Mouse (Mus musculus): Measurements from ENCODE around the gene Snd1.

- TF ChIP-seq CTCF (IDR thresholded peaks at IDR 0.05; ENCODE audit: low read depth): no peak
- no peak for TF ChIP-seq EP300 (IDR thresholded peaks at IDR 0.05; ENCODE audit: low read depth)
These were observed 416.5 kb downstream of the Snd1 start for GRCm38 (mm10) chr6:28891480-28891879.

Measured in liver, postnatal 0 days (tissue).